Mouse (Mus musculus) forebrain, embryonic 15.5 days (tissue): ENCODE results near the gene Gm10229. TPM values are rescaled to one million over a fixed set of nuclear protein-coding genes. Genes with fewer than 3 reads are reported as not detected.
"Not testable (repeated sequence)": the region's sequence is repeated elsewhere in the genome, so short reads cannot be mapped to it uniquely, and the experiment has no call there.

ENCODE experiments used
- ATAC-seq: fragments of 200-750 bp; cut with Nextera tagmentation; replicated peaks from 2 replicates; pipeline ENCODE4 v1.8.0; 2017; ENCODE audit warnings: mild to moderate bottlenecking, moderate TSS enrichment, moderate library complexity
- H3K27ac ChIP-seq: fragments of 300-500 bp; sonication (generic); replicated peaks from 2 replicates; pipeline ENCODE4 v1.5.1; 2015; ENCODE audit warnings: mild to moderate bottlenecking, inconsistent platforms
- H3K27me3 ChIP-seq: fragments of 300-500 bp; sonication (generic); 2 replicates; pipeline ENCODE4 v1.6.1; 2015; ENCODE audit warnings: inconsistent platforms
- H3K36me3 ChIP-seq: fragments of 300-500 bp; sonication (generic); 2 replicates; pipeline ENCODE4 v1.6.1; 2015; ENCODE audit warnings: mild to moderate bottlenecking, inconsistent platforms
- H3K4me1 ChIP-seq: fragments of 300-500 bp; sonication (generic); 2 replicates; pipeline ENCODE4 v1.6.1; 2015; ENCODE audit warnings: inconsistent platforms
- H3K4me2 ChIP-seq: fragments of 300-500 bp; sonication (generic); replicated peaks from 2 replicates; pipeline ENCODE4 v1.6.1; 2015; ENCODE audit warnings: mild to moderate bottlenecking, inconsistent platforms
- H3K4me3 ChIP-seq: fragments of 300-500 bp; sonication (generic); 2 replicates; pipeline ENCODE4 v1.5.1; 2015; ENCODE audit warnings: mild to moderate bottlenecking, inconsistent platforms
- H3K9ac ChIP-seq: fragments of 300-500 bp; sonication (generic); replicated peaks from 2 replicates; pipeline ENCODE4 v1.6.1; 2015; ENCODE audit warnings: mild to moderate bottlenecking, inconsistent platforms
- H3K9me3 ChIP-seq: fragments of 300-500 bp; sonication (generic); 2 replicates; pipeline ENCODE4 v1.6.1; 2016; ENCODE audit warnings: inconsistent platforms
- WGBS: fragments of 180-500 bp; shearing (Covaris S2); methylation state at CpG from one replicate; pipeline ENCODE4 v1.1.7; 2015; ENCODE audit warnings: mixed read lengths; 5-methylcytosine and 5-hydroxymethylcytosine counted together
- polyA plus RNA-seq: library from polyadenylated mRNA; unstranded; fragments of >200 nt; fragmentation: Nextera tagmentation; extraction: Ambion mirVana; gene quantifications from 2 replicates; pipeline ENCODE4 v1.2.1, GENCODE M21; 2015

Gene Gm10229
- polyA plus RNA-seq: not detected in 2 replicates

- H3K9me3 ChIP-seq, H3K9ac ChIP-seq, H3K4me1 ChIP-seq, H3K4me2 ChIP-seq, H3K27ac ChIP-seq, ATAC-seq, H3K36me3 ChIP-seq, H3K27me3 ChIP-seq, H3K4me3 ChIP-seq: not testable (repeated sequence)
- 88% methylated on average over 3 of the region's 3 CpGs for WGBS
These were observed at the start of gene Gm10229 for GRCm38 (mm10) chr16:89014984-89015383. Gene Gm10229 (plus strand): TSS chr16:89015284.

GRCm38 (mm10) chr16:89010659-89011058 lies 4.4 kb upstream of the Gm10229 start, which contains the start of gene Krtap22-2:
Gene Krtap22-2 (minus strand): TSS chr16:89010759.
- Histone ChIP-seq H3K4me3 (no peak within 1 kb of the TSS), H3K4me1 (no peaks in the 10 kb centered on the region), H3K9ac (no peak within 1 kb of the TSS), H3K27me3 (no peaks in the 10 kb centered on the region), H3K27ac (no peak within 1 kb of the TSS), H3K36me3 (no peaks in the 10 kb centered on the region), H3K4me2 (no peak within 1 kb of the TSS), H3K9me3 (no peaks in the 10 kb centered on the region)
- no peak for ATAC-seq
- 86% methylated on average over 5 of the region's 5 CpGs for WGBS

- no peak overlapping the region for H3K27ac ChIP-seq
- no peak overlapping the region for H3K9ac ChIP-seq
- H3K4me2 ChIP-seq: no peak overlapping the region
- WGBS: 98% methylated on average over 3 of the region's 3 CpGs
- H3K27me3 ChIP-seq: no peaks in the 10 kb centered on the region
- no peaks in the 10 kb centered on the region for H3K4me1 ChIP-seq
- no peak for ATAC-seq
- no peaks in the 10 kb centered on the region for H3K36me3 ChIP-seq
- no peaks in the 10 kb centered on the region for H3K9me3 ChIP-seq
- no peak overlapping the region for H3K4me3 ChIP-seq
These were observed 1.1 kb upstream of the Gm10229 start for GRCm38 (mm10) chr16:89013973-89014372.

GRCm38 (mm10) chr16:89031399-89031798 lies 16.3 kb downstream of the Gm10229 start, which contains the start of gene Krtap6-1:
Gene Krtap6-1 (plus strand): TSS chr16:89031699.
- not testable (repeated sequence) for H3K4me3 ChIP-seq, H3K4me2 ChIP-seq, H3K4me1 ChIP-seq, H3K27me3 ChIP-seq, H3K27ac ChIP-seq, ATAC-seq, H3K36me3 ChIP-seq, H3K9ac ChIP-seq, H3K9me3 ChIP-seq
- WGBS: 91% methylated on average over 3 of the region's 3 CpGs

GRCm38 (mm10) chr16:89041372-89041771 lies 26.3 kb downstream of the Gm10229 start, which contains the start of gene Gm10228:
Gene Gm10228 (minus strand): TSS chr16:89041472.
- not testable (repeated sequence) for H3K27me3 ChIP-seq, H3K36me3 ChIP-seq, H3K4me1 ChIP-seq, ATAC-seq, H3K9me3 ChIP-seq, H3K4me3 ChIP-seq, H3K4me2 ChIP-seq, H3K9ac ChIP-seq, H3K27ac ChIP-seq
- whole genome bisulfite sequencing: 88% methylated on average over 2 of the region's 4 CpGs

GRCm38 (mm10) chr16:89047783-89048182 lies 32.7 kb downstream of the Gm10229 start, which contains the start of gene Krtap6-5:
Gene Krtap6-5 (minus strand): TSS chr16:89047883.
- no peak within 1 kb of the TSS for H3K27ac ChIP-seq
- 92% methylated on average over 3 of the region's 3 CpGs for WGBS
- no peaks in the 10 kb centered on the region for H3K27me3 ChIP-seq
- H3K4me3 ChIP-seq: no peak within 1 kb of the TSS
- H3K9ac ChIP-seq: no peak within 1 kb of the TSS
- no peaks in the 10 kb centered on the region for H3K9me3 ChIP-seq
- no peaks in the 10 kb centered on the region for H3K36me3 ChIP-seq
- ATAC-seq: no peak
- no peak within 1 kb of the TSS for H3K4me2 ChIP-seq
- no peaks in the 10 kb centered on the region for H3K4me1 ChIP-seq

GRCm38 (mm10) chr16:89063902-89064301 lies 48.8 kb downstream of the Gm10229 start, which contains the start of gene 1110025L11Rik:
Gene 1110025L11Rik (minus strand): TSS chr16:89064002.
- not testable (repeated sequence) for H3K27ac ChIP-seq, H3K4me1 ChIP-seq, H3K36me3 ChIP-seq, ATAC-seq, H3K9me3 ChIP-seq, H3K4me2 ChIP-seq, H3K9ac ChIP-seq, H3K4me3 ChIP-seq, H3K27me3 ChIP-seq
- WGBS: no CpG with 5 or more reads among the region's 2 CpGs

Other genes with a start within 250 kb of the Gm10229 start
- gene 2310057N15Rik, start 241.1 kb upstream of the Gm10229 start, polyA plus RNA-seq: not detected in 2 replicates
- gene Gm5965, start 237.4 kb upstream of the Gm10229 start, polyA plus RNA-seq: not detected in 2 replicates
- not detected in 2 replicates for gene Gm20741, start 203.1 kb upstream of the Gm10229 start, polyA plus RNA-seq
- not detected in 2 replicates for gene Krtap15, start 195.1 kb upstream of the Gm10229 start, polyA plus RNA-seq
- not detected in 2 replicates for gene Krtap14, start 189.1 kb upstream of the Gm10229 start, polyA plus RNA-seq
- not detected in 2 replicates for gene Krtap19-1, start 145.9 kb upstream of the Gm10229 start, polyA plus RNA-seq
- gene Krtap19-2, start 141.0 kb upstream of the Gm10229 start, polyA plus RNA-seq: not detected in 2 replicates
- not detected in 2 replicates for gene Krtap19-3, start 137.2 kb upstream of the Gm10229 start, polyA plus RNA-seq
- not detected in 2 replicates for gene Krtap19-4, start 130.2 kb upstream of the Gm10229 start, polyA plus RNA-seq
- gene Krtap19-5, start 118.8 kb upstream of the Gm10229 start, polyA plus RNA-seq: not detected in 2 replicates
- not detected in 2 replicates for gene Krtap19-9b, start 83.0 kb upstream of the Gm10229 start, polyA plus RNA-seq
- gene Krtap16-3, start 52.4 kb upstream of the Gm10229 start, polyA plus RNA-seq: not detected in 2 replicates
- not detected in 2 replicates for gene Krtap22-2, start 4.5 kb upstream of the Gm10229 start, polyA plus RNA-seq
- gene Krtap6-1, start 16.4 kb downstream of the Gm10229 start, polyA plus RNA-seq: not detected in 2 replicates
- not detected in 2 replicates for gene Gm10228, start 26.2 kb downstream of the Gm10229 start, polyA plus RNA-seq
- gene Krtap6-5, start 32.6 kb downstream of the Gm10229 start, polyA plus RNA-seq: not detected in 2 replicates
- not detected in 2 replicates for gene 1110025L11Rik, start 48.7 kb downstream of the Gm10229 start, polyA plus RNA-seq
- not detected in 2 replicates for gene Krtap6-3, start 68.7 kb downstream of the Gm10229 start, polyA plus RNA-seq
- gene Gm6358, start 125.6 kb downstream of the Gm10229 start, polyA plus RNA-seq: not detected in 2 replicates
- gene Gm10061, start 135.8 kb downstream of the Gm10229 start, polyA plus RNA-seq: not detected in 2 replicates
- gene Gm9789, start 142.7 kb downstream of the Gm10229 start, polyA plus RNA-seq: not detected in 2 replicates
- gene Gm7735, start 154.2 kb downstream of the Gm10229 start, polyA plus RNA-seq: not detected in 2 replicates
- gene 1110057P08Rik, start 159.5 kb downstream of the Gm10229 start, polyA plus RNA-seq: not detected in 2 replicates
- not detected in 2 replicates for gene Krtap20-2, start 190.6 kb downstream of the Gm10229 start, polyA plus RNA-seq